Mouse (Mus musculus) embryonic facial prominence, embryonic 13.5 days (tissue): ENCODE results near the gene Plcb1. TPM values are rescaled to one million over a fixed set of nuclear protein-coding genes. Genes with fewer than 3 reads are reported as not detected.

Source experiments
- ATAC-seq: fragments of 200-750 bp; cut with Nextera tagmentation; 2 replicates; pipeline ENCODE4 v1.8.0; 2017; ENCODE audit warnings: low read depth; ENCODE audit not compliant: insufficient number of reproducible peaks, insufficient read depth, low FRiP score, low TSS enrichment
- H3K27ac ChIP-seq: fragments of 300-500 bp; sonication (generic); 2 replicates; pipeline ENCODE4 v1.5.1; 2015; ENCODE audit warnings: moderate library complexity, mild to moderate bottlenecking, inconsistent platforms
- H3K27me3 ChIP-seq: fragments of 300-500 bp; sonication (generic); 2 replicates; pipeline ENCODE4 v1.6.1; 2015; ENCODE audit warnings: mild to moderate bottlenecking, inconsistent platforms
- H3K36me3 ChIP-seq: fragments of 300-500 bp; sonication (generic); 2 replicates; pipeline ENCODE4 v1.6.1; 2015; ENCODE audit warnings: mild to moderate bottlenecking, inconsistent platforms
- H3K4me1 ChIP-seq: fragments of 300-500 bp; sonication (generic); 2 replicates; pipeline ENCODE4 v1.6.1; 2015; ENCODE audit warnings: inconsistent platforms
- H3K4me2 ChIP-seq: fragments of 300-500 bp; sonication (generic); 2 replicates; pipeline ENCODE4 v1.6.1; 2015; ENCODE audit warnings: moderate library complexity, mild to moderate bottlenecking, inconsistent platforms
- H3K4me3 ChIP-seq: fragments of 300-500 bp; sonication (generic); 2 replicates; pipeline ENCODE4 v1.5.1; 2015; ENCODE audit warnings: mild to moderate bottlenecking, inconsistent platforms
- H3K9ac ChIP-seq: fragments of 300-500 bp; sonication (generic); 2 replicates; pipeline ENCODE4 v1.6.1; 2015; ENCODE audit warnings: mild to moderate bottlenecking, inconsistent platforms
- H3K9me3 ChIP-seq: fragments of 300-500 bp; sonication (generic); 2 replicates; pipeline ENCODE4 v1.6.1; 2016; ENCODE audit warnings: inconsistent platforms
- WGBS: fragments of 180-500 bp; shearing (Covaris S2); methylation state at CpG from one replicate; pipeline ENCODE4 v1.1.7; 2015; ENCODE audit warnings: mixed read lengths; 5-methylcytosine and 5-hydroxymethylcytosine counted together
- polyA plus RNA-seq: library from polyadenylated mRNA; unstranded; fragments of >200 nt; fragmentation: Nextera tagmentation; extraction: Ambion mirVana; gene quantifications from 2 replicates; pipeline ENCODE4 v1.2.1, GENCODE M21; 2015

Plcb1 gene
- polyA plus RNA-seq, 1 experiment from 2014 or later = 18.3 TPM

DNA sequence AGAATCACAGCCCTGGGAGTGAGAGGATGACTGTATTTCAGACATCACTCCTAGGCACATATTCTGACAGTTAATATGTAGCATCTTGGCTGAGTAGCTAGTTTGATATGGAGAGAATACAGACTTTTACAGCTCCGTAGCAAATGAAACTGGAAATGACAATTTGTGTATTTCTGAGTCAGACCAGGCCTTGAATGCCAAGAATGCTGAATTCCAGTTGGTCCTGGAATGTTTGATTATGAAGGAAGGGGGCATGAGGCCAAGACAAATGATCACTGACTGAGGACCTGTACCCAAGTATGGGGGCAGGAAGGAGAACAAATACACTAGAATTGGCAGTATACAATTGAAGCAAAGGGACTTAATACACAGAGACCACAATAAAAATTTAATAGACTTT, 14.4 kb downstream of the Plcb1 start:
- WGBS = 63% methylated on average over 1 of the region's 1 CpGs
- no peak overlapping the region for H3K4me3 ChIP-seq
- no peaks in the 10 kb centered on the region for H3K9me3 ChIP-seq
- H3K27ac ChIP-seq = no peak overlapping the region
- ATAC-seq = no peak
- no peaks in the 10 kb centered on the region for H3K27me3 ChIP-seq
- no peaks in the 10 kb centered on the region; the same call in 1 of the 2 replicates for H3K4me1 ChIP-seq
- no peak overlapping the region for H3K9ac ChIP-seq
- H3K4me2 ChIP-seq = no peak overlapping the region
- H3K36me3 ChIP-seq = no peaks in the 10 kb centered on the region

DNA sequence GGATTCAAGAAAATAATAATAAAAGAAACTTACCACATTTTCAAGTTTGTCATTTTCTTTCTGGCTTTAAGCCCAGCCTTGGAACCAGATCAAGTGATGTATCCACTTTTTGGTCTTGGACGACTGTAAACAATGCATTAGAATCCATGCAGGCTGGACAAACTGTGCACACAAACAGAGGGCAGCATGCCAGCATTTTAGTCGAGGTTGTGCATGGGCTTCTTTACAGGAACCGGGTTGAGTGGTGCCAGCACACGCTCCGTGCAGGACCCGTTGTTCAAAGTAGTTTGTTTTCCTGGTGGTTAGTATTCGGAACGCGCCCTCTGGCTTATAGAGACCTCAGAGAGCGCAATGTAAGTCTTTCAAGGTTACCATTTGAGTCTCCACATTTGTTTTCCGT, 30.5 kb downstream of the Plcb1 start:
- H3K9ac ChIP-seq = no peak overlapping the region
- H3K4me3 ChIP-seq = no peak overlapping the region
- no peaks in the 10 kb centered on the region for H3K27me3 ChIP-seq
- ATAC-seq = no peak
- H3K9me3 ChIP-seq = no peaks in the 10 kb centered on the region
- 62% methylated on average over 11 of the region's 11 CpGs for whole genome bisulfite sequencing
- H3K4me2 ChIP-seq = no peak overlapping the region
- H3K4me1 ChIP-seq = 0 out of 2 replicates have a peak, but pooled peaks cover 8% of the 10 kb centered on the region
- H3K27ac ChIP-seq = no peak overlapping the region
- no peaks in the 10 kb centered on the region for H3K36me3 ChIP-seq

DNA sequence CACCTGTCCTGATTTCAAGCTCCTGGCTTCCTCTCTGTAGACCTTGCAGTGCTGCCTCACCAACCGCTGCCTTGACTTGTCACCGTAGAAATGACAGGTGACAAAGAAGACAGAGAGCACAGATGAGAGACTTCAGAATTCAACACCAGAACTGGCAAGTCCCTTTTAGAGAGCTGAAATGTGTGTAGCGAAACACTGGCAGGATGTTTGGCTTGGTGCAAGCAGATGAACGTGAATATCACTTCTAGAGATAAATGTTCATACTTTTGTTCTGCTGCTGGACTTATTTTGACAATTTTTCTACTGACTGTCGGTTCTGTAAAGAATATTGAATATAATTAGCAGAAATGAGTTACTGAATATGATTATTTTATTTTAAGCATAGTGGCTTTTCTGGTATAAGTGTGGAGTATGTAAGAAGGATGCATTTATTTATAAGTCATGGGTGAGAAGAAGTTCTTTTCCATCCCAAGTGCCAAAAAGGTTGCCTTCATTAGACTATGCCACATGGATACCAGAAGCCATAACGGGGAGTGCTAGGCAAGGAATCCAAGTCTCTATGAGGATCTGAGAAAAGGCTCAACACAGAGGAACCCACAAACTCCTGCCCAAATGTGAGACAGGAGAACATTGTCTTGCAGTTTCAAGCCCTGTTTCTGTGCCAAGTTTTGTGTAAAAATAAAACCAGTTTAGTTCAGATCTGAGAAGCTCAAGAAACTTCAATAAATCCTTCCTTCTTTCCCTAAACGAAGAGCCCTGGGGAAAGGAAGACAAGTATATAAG, 31.4 kb downstream of the Plcb1 start:
- Histone ChIP-seq H3K4me1 (0 out of 2 replicates have a peak, but pooled peaks cover 8% of the 10 kb centered on the region), H3K9me3 (no peaks in the 10 kb centered on the region), H3K4me2 (no peak overlapping the region), H3K36me3 (no peaks in the 10 kb centered on the region), H3K4me3 (no peak overlapping the region), H3K27me3 (no peaks in the 10 kb centered on the region), H3K9ac (no peak overlapping the region), H3K27ac (no peak overlapping the region)
- ATAC-seq = no peak
- 86% methylated on average over 7 of the region's 7 CpGs for WGBS

DNA sequence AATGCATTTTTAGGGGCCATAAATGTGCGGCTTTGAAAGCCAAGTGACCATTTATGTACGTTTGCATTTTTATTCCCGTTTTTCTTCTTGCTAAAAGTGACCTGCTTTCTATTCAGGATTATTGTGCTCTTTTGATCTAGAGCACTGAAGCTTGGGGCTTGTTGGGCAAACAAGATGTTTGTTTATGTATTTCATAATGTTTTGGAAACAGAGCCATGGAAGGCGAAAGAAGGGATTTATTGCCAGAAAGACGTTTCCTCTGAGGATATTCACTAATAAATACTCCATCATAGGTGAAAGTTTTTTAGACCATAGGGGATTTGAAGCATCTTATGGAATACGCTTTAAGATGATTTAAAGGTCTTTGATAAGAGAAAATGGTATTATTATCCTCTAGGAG, 35.3 kb downstream of the Plcb1 start:
- Histone ChIP-seq H3K36me3 (no peaks in the 10 kb centered on the region), H3K4me1 (0 out of 2 replicates have a peak, but pooled peaks cover 8% of the 10 kb centered on the region), H3K4me2 (no peak overlapping the region), H3K27me3 (no peaks in the 10 kb centered on the region), H3K4me3 (no peak overlapping the region), H3K9me3 (no peaks in the 10 kb centered on the region), H3K27ac (no peak overlapping the region), H3K9ac (no peak overlapping the region)
- ATAC-seq = no peak
- 83% methylated on average over 6 of the region's 6 CpGs for WGBS

DNA sequence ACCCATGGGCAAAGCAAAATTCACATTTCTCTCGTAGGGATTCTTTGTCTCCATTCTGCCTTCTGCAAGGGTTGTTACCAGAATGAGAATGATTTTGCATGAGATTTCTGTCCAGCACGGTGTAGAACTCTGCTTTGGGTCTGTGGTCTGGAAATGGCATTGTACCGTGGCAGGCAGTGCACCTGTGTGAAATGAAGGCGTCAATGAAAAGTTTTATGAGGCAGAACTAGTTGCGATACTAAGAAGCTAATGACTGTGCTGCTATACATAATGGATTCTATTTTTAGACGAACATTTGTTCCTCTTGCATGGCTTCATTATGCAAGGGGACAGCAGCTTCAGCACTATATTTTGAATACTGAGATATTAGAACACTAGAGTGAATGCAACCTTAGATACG, 39.8 kb downstream of the Plcb1 start:
- H3K4me2 ChIP-seq = no peak overlapping the region
- H3K36me3 ChIP-seq = no peaks in the 10 kb centered on the region
- no peaks in the 10 kb centered on the region for H3K9me3 ChIP-seq
- H3K27me3 ChIP-seq = no peaks in the 10 kb centered on the region
- H3K9ac ChIP-seq = no peak overlapping the region
- no peaks in the 10 kb centered on the region for H3K4me1 ChIP-seq
- no peak for ATAC-seq
- H3K4me3 ChIP-seq = no peak overlapping the region
- no peak overlapping the region for H3K27ac ChIP-seq
- 71% methylated on average over 7 of the region's 7 CpGs for WGBS

DNA sequence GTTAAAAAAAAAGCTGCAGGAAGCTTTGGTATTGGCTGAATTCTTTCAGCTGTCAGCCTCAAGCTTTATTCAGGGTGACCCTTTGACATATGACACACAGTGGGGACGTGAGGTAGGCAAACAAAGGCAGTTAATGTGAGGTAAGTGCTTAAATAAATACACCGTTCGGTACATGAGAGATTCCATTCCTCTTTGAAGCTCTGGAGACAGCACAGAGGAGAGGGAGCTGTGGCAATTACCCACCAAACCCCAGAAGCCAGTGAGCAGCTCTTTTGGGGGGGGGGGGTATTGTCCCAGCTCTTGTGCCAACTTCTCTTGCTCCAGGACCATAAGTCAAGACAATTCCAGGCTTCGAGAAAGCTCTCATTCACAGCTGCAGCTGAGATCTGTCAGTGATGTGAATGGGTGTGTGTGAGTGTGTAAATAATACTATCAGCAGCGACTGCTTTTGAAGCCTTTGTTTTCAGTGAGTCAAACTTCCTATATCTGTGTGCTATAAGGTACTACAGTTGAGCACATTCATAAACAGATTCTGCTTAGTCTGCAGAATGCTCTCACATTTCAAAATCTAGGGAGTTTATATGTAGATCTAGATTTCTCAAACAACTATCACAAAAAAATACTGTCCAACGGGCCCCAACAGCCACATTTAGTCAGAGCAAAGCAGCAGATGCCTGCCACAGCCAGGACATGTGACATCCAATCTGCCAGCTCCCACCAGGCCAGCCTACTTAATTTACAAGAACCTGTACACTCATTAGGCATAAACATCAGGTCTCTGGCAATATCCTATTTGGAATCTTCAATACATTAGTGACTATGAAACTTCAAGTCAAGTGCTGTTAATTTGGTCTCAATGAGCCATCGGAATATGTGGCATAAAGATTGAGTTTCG, 40.5 kb downstream of the Plcb1 start:
- Histone ChIP-seq H3K27me3 (no peaks in the 10 kb centered on the region), H3K27ac (no peak overlapping the region), H3K9ac (no peak overlapping the region), H3K9me3 (no peaks in the 10 kb centered on the region), H3K36me3 (no peaks in the 10 kb centered on the region), H3K4me2 (no peak overlapping the region), H3K4me1 (no peaks in the 10 kb centered on the region), H3K4me3 (no peak overlapping the region)
- ATAC-seq = no peak
- WGBS = 47% methylated on average over 8 of the region's 8 CpGs

DNA sequence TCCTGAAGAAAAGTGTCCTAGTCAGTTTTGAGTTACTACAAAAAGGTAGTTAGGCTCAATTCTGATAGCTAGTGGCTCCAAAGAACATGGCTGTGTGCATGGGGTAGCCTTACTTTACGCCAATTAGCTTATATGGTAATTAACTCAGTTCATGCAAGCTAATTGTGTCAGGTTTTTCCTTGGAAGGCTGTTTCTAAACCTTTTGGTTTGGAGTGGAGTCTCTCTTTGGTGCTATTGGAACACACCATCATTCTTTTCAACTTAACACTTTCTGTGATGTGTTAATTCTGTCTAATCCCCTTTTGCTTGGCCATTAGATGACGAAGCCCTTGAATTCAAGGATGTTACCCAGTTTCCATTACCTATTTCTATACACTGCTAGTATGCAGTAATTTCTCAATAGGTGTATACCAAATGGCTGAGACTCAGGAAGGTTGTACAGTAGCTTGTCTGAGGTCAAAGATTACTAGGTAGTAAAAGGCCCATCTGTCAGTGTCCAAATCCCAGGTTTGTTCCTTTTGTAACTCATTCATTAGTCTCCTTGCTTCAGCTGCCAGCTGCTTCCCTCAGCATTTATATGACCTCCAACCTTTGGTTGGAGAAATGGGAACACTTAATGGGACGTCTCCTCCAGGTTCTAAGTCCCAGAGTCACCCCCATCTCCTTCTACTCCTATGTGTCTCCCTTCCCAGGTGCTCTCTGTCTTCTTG, 42.1 kb downstream of the Plcb1 start:
- H3K27me3 ChIP-seq = no peaks in the 10 kb centered on the region
- no peak overlapping the region for H3K9ac ChIP-seq
- no peak overlapping the region for H3K4me3 ChIP-seq
- no peak overlapping the region for H3K27ac ChIP-seq
- ATAC-seq = no peak
- WGBS = 87% methylated on average over 3 of the region's 3 CpGs
- no peaks in the 10 kb centered on the region for H3K4me1 ChIP-seq
- no peak overlapping the region for H3K4me2 ChIP-seq
- no peaks in the 10 kb centered on the region for H3K36me3 ChIP-seq
- H3K9me3 ChIP-seq = no peaks in the 10 kb centered on the region

DNA sequence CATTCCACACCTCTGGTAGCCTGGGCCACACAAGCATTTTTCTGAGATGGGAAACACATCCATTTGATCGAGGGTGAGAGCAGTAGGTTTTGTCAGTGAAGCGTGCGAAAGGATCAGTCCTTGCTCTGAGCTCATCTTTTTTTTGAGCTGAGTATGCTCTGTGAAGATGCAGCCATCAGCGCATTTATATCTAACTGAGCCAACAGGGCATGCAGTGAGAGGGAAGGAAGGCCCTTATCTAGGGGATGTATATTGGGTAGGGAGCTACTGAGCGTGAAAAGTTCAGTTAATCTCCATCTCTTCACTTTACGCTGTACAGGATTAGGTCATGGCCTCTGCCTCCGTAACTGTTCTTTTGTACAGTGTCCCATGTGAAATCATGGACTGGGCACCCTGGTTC, 46.0 kb downstream of the Plcb1 start:
- H3K4me2 ChIP-seq = no peak overlapping the region
- no peaks in the 10 kb centered on the region for H3K27me3 ChIP-seq
- no peak for ATAC-seq
- no peaks in the 10 kb centered on the region for H3K36me3 ChIP-seq
- H3K9me3 ChIP-seq = no peaks in the 10 kb centered on the region
- 93% methylated on average over 7 of the region's 7 CpGs for WGBS
- H3K9ac ChIP-seq = no peak overlapping the region
- no peaks in the 10 kb centered on the region for H3K4me1 ChIP-seq
- H3K4me3 ChIP-seq = no peak overlapping the region
- no peak overlapping the region for H3K27ac ChIP-seq

DNA sequence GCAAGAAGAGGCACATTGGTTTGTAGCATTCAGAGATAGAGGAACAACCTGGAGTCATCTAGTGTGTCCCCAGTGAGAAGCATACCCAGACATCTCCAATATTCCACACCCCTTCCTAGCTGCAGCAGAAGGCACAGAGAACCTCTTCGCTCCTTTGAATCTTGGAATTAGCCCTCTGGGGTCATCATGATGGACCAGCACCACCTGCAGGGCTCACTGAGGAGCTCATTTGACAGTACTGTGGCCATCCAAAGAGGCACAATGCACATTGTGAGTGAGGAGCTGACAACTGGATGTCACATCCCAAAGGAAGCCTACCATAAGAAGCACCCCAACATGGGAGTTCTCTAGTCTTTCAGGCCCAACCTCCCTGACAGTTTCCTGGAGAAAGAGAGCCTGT, 50.2 kb downstream of the Plcb1 start:
- Histone ChIP-seq H3K4me2 (no peak overlapping the region), H3K4me3 (no peak overlapping the region), H3K9ac (no peak overlapping the region), H3K27ac (no peak overlapping the region), H3K36me3 (no peaks in the 10 kb centered on the region), H3K4me1 (no peaks in the 10 kb centered on the region), H3K9me3 (no peaks in the 10 kb centered on the region), H3K27me3 (no peaks in the 10 kb centered on the region)
- ATAC-seq = no peak
- WGBS = 93% methylated on average over 1 of the region's 1 CpGs

DNA sequence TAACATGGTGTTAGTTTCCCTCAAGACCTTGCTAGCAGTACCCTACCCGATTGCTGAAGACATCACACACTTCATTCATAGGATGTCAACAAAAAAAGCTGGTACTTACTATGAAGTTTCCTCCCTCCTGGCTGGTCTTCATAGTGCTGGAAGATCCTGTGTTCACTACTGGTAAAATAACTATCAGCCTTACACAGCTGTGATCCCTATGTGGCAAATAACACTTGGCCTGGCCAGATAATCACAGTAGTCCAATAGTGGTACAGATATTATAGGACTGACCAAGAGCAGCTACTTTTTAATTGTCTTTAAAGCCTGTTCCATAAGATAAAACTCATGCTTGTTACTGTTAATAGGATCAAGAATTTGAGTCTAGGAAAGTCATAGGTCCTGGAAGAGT, 52.3 kb downstream of the Plcb1 start:
- no peaks in the 10 kb centered on the region for H3K27me3 ChIP-seq
- no peak overlapping the region for H3K4me3 ChIP-seq
- H3K9me3 ChIP-seq = no peaks in the 10 kb centered on the region
- WGBS = 83% methylated on average over 1 of the region's 1 CpGs
- H3K4me2 ChIP-seq = no peak overlapping the region
- no peak overlapping the region for H3K27ac ChIP-seq
- no peaks in the 10 kb centered on the region for H3K4me1 ChIP-seq
- no peak for ATAC-seq
- H3K36me3 ChIP-seq = no peaks in the 10 kb centered on the region
- no peak overlapping the region for H3K9ac ChIP-seq

DNA sequence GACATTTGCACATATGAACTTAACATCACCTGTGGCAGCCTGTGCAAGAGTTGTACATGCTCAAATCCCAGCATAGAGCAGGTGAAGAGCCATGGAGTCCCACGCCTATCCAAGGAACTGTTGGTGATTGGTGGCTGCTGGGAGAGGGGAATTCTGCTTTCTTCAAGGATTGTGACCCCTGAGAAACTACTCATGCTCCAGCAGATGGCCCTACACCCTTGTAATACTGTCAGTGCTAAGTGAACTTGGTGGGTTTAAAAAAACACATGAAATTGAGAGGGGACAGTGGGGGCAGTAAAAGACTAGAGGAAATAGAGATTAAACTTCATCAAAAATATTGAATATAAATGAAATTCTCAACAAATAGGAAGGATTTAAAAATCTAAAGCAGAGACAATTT, 53.0 kb downstream of the Plcb1 start:
- no peak for ATAC-seq
- WGBS = 63% methylated on average over 1 of the region's 1 CpGs
- H3K27me3 ChIP-seq = no peaks in the 10 kb centered on the region
- no peak overlapping the region for H3K9ac ChIP-seq
- no peaks in the 10 kb centered on the region for H3K4me1 ChIP-seq
- no peaks in the 10 kb centered on the region for H3K9me3 ChIP-seq
- no peak overlapping the region for H3K4me3 ChIP-seq
- H3K4me2 ChIP-seq = no peak overlapping the region
- H3K27ac ChIP-seq = no peak overlapping the region
- no peaks in the 10 kb centered on the region for H3K36me3 ChIP-seq
